ENCODE assay signal across 8 mouse cellular contexts in genomic region chr3:65863297-65863696, GRCm38 (mm10).
DNase-seq lines count a peak whose midpoint lies in the region; ATAC-seq and TF ChIP-seq lines count a peak whose summit lies in the region.

No protein-coding gene starts in this region.

- in situ Hi-C loops in ES-E14 (cut with MboI; ENCODE audit: low sequenced_read_pairs in 2 of 2, unreplicated experiment in 2 of 2) = no loop called here

- H3K4me1 ChIP-seq in ES-E14 (ENCODE audit: control insufficient read depth in 2 of 2, insufficient read depth in 2 of 2, low read length in 2 of 2, poor library complexity in 1 of 2) = peaks cover 5 to 6% of the 10 kb centered on the region in 2 experiments; a peak in 3 of 4 replicates
- peaks cover 32% of the 10 kb centered on the region for H3K4me1 ChIP-seq in forebrain, embryonic 16.5 days (replicated peaks; ENCODE audit: control insufficient read depth, insufficient read depth, low read length)
- H3K4me1 ChIP-seq in neural tube, embryonic 15.5 days = peaks cover 17% of the 10 kb centered on the region

- no peaks in the 10 kb centered on the region for H3K27me3 ChIP-seq in forebrain, embryonic 16.5 days (replicated peaks; ENCODE audit: control insufficient read depth, insufficient read depth, low read length)
- no peaks in the 10 kb centered on the region for H3K27me3 ChIP-seq in neural tube, embryonic 15.5 days (replicated peaks)

- DNase-seq in ES-E14 (ENCODE audit: low read depth, low spot score) = peak; percentile 73
- DNase-seq in cerebellum, adult 11-12 months = peak; percentile 78
- DNase-seq in heart, postnatal 36 days = peak; percentile 77 to 82
- DNase-seq in layer of hippocampus, adult 18-20 months (ENCODE audit: low spot score in 2 of 2) = peak; percentile 84 to 89
- peak; percentile 74 to 85 for DNase-seq in lung, adult 18-20 months
- peak; percentile 77 for DNase-seq in testis, postnatal 10 days (ENCODE audit: low spot score)

- no peaks in the 10 kb centered on the region for H3K36me3 ChIP-seq in ES-E14 (ENCODE audit: control insufficient read depth, insufficient read depth, low read length, poor library complexity, severe bottlenecking)
- no peaks in the 10 kb centered on the region for H3K36me3 ChIP-seq in forebrain, embryonic 16.5 days (ENCODE audit: control insufficient read depth, insufficient read depth)
- no peaks in the 10 kb centered on the region for H3K36me3 ChIP-seq in neural tube, embryonic 15.5 days

- WGBS in forebrain, embryonic 16.5 days = 3% methylated on average over 11 of the region's 11 CpGs
- WGBS in neural tube, embryonic 15.5 days = 4% methylated on average over 11 of the region's 11 CpGs

- H3K27ac ChIP-seq in ES-E14 (ENCODE audit: insufficient read depth, low read depth, low read length, poor library complexity, severe bottlenecking) = no peak overlapping the region
- no peak overlapping the region for H3K27ac ChIP-seq in forebrain, embryonic 16.5 days (ENCODE audit: low read length)
- H3K27ac ChIP-seq in neural tube, embryonic 15.5 days (replicated peaks) = no peak overlapping the region

- no peak overlapping the region for H3K9ac ChIP-seq in ES-E14 (ENCODE audit: insufficient read depth, low read depth, low read length, poor library complexity, severe bottlenecking)
- H3K9ac ChIP-seq in forebrain, embryonic 16.5 days (replicated peaks; ENCODE audit: low read depth, low read length) = no peak overlapping the region
- H3K9ac ChIP-seq in neural tube, embryonic 15.5 days (replicated peaks) = no peak overlapping the region

- peak overlapping the region; percentile 49 for H3K4me2 ChIP-seq in forebrain, embryonic 16.5 days (ENCODE audit: low read length)
- peak overlapping the region; percentile 36 for H3K4me2 ChIP-seq in neural tube, embryonic 15.5 days

- H3K4me3 ChIP-seq in ES-E14 (ENCODE audit: insufficient read depth in 1 of 2, low read depth in 1 of 2, low read length in 2 of 2, poor library complexity in 1 of 2, severe bottlenecking in 1 of 2) = no peak overlapping the region
- peak overlapping the region; percentile 20 for H3K4me3 ChIP-seq in forebrain, embryonic 16.5 days (replicated peaks; ENCODE audit: low read length)
- H3K4me3 ChIP-seq in neural tube, embryonic 15.5 days (replicated peaks) = no peak overlapping the region

- peak; percentile 91 for ATAC-seq in forebrain, embryonic 16.5 days
- ATAC-seq in neural tube, embryonic 15.5 days (ENCODE audit: low FRiP score) = peak; percentile 92

- intact Hi-C loops in heart, postnatal 36 days (cut with DNase I) = loop anchor here (1.0 to 10.0 kb wide), 6 partner anchors 66 to 546 kb away; partner anchors contain the start of gene Tiparp

- H3K9me3 ChIP-seq in ES-E14 (ENCODE audit: control insufficient read depth, insufficient read depth, low read depth, low read length) = no peaks in the 10 kb centered on the region
- no peaks in the 10 kb centered on the region for H3K9me3 ChIP-seq in forebrain, embryonic 16.5 days (ENCODE audit: control insufficient read depth, low read length)
- no peaks in the 10 kb centered on the region for H3K9me3 ChIP-seq in neural tube, embryonic 15.5 days (replicated peaks)

TF ChIP-seq in ES-E14, 5 proteins besides CTCF, POLR2A, EP300 and RAD21:
- TF ChIP-seq HCFC1 (IDR thresholded peaks at IDR 0.05; ENCODE audit: borderline replicate concordance, insufficient read depth, low read length) = no peak
- peak; percentile 89; the same call in 1 of the 2 replicates for TF ChIP-seq ZC3H11A (IDR thresholded peaks at IDR 0.05; ENCODE audit: borderline replicate concordance, low read depth, low read length)
